Mouse (Mus musculus) hematopoietic stem cell, adult 5-6 weeks (primary cell): Measurements from ENCODE around the gene Zfp324. TPM values are rescaled to one million over a fixed set of nuclear protein-coding genes. Genes with fewer than 3 reads are reported as not detected.

Source experiments
- ATAC-seq, 2 experiments: fragments of 125-278 bp in 1 of 2; replicated peaks in 1 of 2; 2 replicates each; pipeline ENCODE4 v1.8.0; 2016 to 2017; ENCODE audit warnings: inconsistent platforms in 2 of 2, mild to moderate bottlenecking in 2 of 2, moderate number of reproducible peaks in 2 of 2, low read depth in 1 of 2, moderate TSS enrichment in 1 of 2; ENCODE audit not compliant: low FRiP score in 2 of 2, poor library complexity in 2 of 2, severe bottlenecking in 2 of 2, insufficient read depth in 1 of 2, low TSS enrichment in 1 of 2
- total RNA-seq: library from RNA; stranded (forward); fragments of 172-1452, 232-1000 nt; gene quantifications from 2 replicates; pipeline ENCODE4 v1.2.3, GENCODE M21; 2017

The Zfp324 gene
- total RNA-seq, 1 experiment from 2014 or later, result 6.9 TPM

DNA sequence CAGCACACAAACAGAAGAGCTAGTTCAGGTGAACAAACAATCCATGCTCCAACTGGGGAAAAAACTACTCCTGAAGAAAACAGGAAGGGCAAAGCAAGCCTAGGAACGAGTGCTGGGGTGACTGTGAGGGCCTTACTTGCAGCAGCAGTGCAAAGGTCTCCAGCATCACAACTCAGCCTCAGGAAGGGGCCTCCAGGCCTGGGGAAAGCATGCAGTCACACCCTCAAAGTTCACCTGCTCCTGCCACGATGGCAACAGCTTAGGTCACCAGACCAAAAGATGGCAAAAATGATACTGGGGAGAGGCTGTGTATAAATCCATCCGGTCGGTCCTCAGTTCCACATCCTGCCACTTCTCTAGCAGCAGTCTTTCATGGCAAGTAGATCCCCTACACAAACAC is 6.7 kb upstream of the Zfp324 start:
- ATAC-seq, result no peak

GRCm38 (mm10) chr7:12959718-12960117 is 5.9 kb upstream of the Zfp324 start:
- no peak for ATAC-seq

GRCm38 (mm10) chr7:12961511-12962141 is 4.0 kb upstream of the Zfp324 start:
- ATAC-seq, result peak; percentile 68 to 73

- peak; percentile 10 to 21; a peak in 2 of 4 replicates for ATAC-seq
These were observed 637 bp downstream of the Zfp324 start for GRCm38 (mm10) chr7:12966104-12966845.

DNA sequence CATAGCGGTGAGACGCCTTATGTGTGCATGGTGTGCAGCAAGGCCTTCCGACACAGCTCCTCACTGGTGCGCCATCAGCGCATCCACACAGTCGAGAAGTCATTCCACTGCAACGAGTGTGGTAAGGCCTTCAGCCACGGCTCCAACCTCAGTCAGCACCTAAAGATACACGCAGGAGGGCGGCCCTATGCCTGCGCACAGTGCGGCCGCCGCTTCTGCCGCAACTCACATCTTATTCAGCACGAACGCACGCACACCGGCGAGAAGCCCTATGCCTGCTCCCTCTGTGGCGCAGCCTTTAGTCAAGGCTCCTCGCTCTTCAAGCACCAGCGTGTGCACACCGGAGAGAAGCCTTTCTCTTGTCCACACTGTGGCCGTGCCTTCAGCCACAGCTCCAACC is 5.3 kb downstream of the Zfp324 start:
- ATAC-seq, result no peak

GRCm38 (mm10) chr7:12977682-12978389 is 12.2 kb downstream of the Zfp324 start, which contains the start of gene Zfp446:
TSS of gene Zfp446 (plus strand) at chr7:12977848.
- ATAC-seq, result peak; percentile 95 to 96

DNA sequence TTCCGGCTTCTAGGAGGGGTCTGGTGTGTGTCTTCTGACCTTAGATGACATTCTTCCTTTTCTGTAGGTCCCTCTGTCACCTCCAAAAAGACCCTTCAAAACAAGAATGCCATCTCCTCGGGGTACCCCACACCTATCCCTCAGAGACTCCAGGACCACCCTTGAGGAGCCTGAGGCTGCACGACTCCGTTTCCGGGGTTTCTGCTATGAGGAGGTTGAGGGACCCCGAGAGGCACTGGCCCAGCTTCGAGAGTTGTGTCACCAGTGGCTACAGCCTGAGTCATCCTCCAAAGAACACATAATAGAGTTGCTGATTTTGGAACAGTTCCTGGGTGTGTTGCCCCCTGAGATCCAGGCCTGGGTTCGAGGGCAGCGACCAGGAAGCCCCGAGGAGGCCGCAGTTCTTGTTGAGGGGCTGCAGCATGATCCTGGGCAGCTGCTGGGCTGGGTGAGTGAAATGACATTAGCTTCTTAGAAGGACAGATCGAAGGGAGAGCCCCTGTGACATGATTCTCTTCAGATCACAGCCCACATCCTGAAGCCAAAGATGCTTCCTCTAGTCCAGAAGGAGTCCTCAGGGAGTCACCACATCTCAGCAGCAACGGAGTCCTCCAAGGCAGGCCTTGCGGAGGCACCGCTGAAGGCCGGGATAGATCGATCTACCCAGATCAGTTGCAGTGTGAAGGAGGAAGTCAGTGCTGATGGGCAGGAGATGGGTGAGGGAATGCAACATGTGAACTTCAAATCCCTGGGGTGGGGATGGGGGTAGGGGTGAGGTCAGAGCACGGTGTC is 13.5 kb downstream of the Zfp324 start:
- ATAC-seq, result no peak

- no peak for ATAC-seq
These were observed 14.1 kb downstream of the Zfp324 start for GRCm38 (mm10) chr7:12979776-12980175.

DNA sequence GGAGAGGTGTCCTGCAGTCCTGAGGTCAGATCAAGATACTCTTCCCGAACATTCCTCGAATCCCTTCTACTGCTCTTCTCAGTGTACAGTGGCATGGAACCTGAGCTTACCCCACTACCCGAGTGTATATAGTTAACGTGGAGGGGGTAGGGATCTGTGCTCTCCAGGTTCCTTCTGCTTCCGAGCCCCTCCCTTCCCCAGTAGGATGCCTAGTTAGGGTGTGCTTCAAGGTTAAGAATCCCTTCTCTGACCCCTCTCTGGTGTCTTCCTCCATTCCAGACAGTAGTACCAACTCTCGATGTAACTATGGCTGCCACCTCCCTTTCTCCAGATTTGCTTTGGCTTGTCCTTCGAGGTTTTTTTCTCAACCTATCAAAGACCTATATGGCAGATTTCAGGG is 14.7 kb downstream of the Zfp324 start:
- no peak for ATAC-seq

GRCm38 (mm10) chr7:12985724-12986123 is 20.1 kb downstream of the Zfp324 start:
- ATAC-seq, result no peak

DNA sequence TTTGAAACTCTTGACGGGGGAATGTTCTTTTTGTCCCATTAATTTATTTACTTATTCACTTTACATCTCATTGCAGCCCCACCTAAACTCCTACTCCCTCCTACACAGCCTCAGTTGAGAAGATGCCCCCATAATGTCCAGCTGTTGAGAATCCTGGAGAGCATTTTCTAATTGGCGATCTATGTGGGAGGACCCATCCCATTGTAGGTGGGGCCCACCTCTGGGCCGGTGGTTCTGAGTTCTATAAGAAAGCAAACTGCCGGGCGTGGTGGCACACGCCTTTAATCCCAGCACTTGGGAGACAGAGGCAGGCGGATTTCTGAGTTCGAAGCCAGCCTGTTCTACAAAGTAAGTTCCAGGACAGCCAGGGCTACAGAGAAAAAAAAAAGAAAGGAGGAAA is 21.3 kb downstream of the Zfp324 start:
- no peak for ATAC-seq

DNA sequence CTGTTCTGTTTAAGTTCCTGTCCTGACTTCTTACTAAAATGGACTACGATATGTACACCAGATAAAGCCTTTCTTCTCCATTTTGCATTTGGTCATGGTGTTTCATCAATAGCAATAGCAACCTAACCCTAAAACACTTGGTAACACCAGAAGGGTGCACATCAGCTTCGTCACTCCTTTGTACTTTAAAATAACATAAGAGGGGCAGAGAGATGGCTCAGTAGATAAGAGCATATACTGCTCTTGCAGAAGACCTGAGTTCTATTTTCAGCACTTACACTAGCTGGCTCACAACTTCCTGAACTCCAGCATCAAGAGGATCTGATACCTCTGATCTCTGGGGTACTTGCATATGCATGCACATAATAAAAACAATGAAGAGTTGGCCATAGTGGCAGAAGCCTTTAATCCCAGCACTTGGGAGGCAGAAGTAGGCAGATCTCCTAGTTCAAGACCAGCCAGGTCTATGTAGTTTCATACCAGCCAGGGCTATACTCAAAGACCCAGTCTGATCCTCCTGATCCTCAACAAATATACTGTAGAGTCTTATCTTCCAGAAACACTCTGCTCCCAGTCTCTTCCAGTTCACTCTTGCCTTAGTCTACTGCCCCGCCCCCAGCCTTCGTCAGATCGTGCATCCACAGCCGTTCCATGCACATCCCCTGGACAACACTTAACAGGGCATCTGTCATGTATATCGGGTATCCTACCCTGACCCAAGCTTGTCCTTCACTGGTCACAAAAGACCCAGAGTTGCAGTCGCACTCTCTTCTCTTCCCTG is 22.0 kb downstream of the Zfp324 start:
- ATAC-seq, result no peak

- peak; percentile 59 to 64 for ATAC-seq
These were observed 26.6 kb downstream of the Zfp324 start for GRCm38 (mm10) chr7:12992222-12992621.

GRCm38 (mm10) chr7:12993148-12993547 is 27.5 kb downstream of the Zfp324 start:
- ATAC-seq, result no peak

DNA sequence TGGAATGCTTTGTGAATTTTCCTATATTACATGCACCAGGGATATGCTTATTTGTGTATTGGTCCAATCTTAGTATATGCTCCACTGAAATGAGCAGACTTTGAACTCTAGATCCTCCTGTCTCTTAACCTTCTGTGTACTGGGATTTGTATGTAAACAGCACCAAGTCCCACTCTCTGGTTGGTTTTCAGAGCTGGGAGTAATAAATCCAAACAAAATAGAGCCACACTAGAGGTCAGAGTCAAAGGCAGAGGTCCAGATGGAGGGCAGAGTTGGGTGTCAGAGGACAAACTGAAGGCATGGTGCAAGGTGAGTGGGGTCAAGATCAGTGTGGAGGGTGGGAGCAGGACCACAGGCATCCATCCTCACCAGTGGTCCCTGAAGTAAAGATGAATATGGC is 30.2 kb downstream of the Zfp324 start:
- no peak for ATAC-seq

DNA sequence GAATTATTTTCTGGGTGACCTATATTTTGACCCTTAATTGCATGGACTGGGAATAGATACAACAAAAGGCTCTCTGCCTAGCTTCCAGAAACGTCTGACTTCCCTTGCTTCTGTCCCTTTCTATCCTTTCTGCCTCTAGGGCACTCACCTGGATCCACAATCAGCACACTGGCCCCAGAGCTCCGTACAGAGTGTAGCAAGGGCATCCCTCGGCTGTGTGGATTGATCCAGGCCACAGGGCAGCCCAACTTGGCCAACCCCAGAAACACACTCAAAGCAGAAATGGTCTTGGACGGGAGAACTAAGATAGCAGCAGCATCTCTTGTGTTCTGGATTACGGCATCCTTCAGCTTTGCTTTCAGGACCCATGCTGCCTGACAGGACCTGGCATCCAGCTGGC is 31.6 kb downstream of the Zfp324 start:
- no peak for ATAC-seq

DNA sequence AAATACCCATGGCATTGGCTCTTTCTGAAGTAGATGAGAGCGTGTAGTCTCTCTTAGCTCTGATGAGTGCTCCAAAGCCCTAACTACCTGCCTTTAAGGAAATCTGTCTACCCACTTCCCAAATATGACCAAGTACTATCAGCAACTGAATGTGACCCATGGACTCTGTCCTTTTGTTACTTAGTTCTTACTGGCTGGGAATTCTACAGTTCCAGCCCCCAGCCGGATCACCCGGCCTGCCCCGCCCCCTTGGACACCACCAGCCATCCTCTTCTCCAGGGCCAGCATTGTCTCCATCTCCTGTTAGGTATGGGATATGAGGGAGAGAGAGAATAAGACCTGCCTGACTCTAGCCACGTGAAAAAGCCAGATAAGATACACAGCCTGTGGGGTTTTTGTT is 32.4 kb downstream of the Zfp324 start, which contains the start of gene Slc27a5:
Gene Slc27a5, minus strand, starts transcription at position 140 of the 400 bp plus-strand sequence.
- ATAC-seq, result no peak
